Mouse (Mus musculus): ENCODE measurements around the gene Mapk14. TPM values are rescaled to one million over a fixed set of nuclear protein-coding genes. Genes with fewer than 3 reads are reported as not detected.

Mapk14 gene
- polyA plus RNA-seq, 1 experiment from 2014 or later, result 52.4 TPM

Other genes with a start within 250 kb of the Mapk14 start
- gene Fkbp5, start 173.8 kb upstream of the Mapk14 start, polyA plus RNA-seq (2016; fragmentation: Nextera tagmentation; extraction: Ambion mirVana), result 33.8 and 38.8 TPM in 2 replicates
- gene Armc12, start 160.5 kb upstream of the Mapk14 start, polyA plus RNA-seq (2016; fragmentation: Nextera tagmentation; extraction: Ambion mirVana), result not detected in 2 replicates
- gene Clpsl2, start 141.9 kb upstream of the Mapk14 start, polyA plus RNA-seq (2016; fragmentation: Nextera tagmentation; extraction: Ambion mirVana), result not detected in 2 replicates
- not detected in 2 replicates for gene Clps, start 130.6 kb upstream of the Mapk14 start, polyA plus RNA-seq (2016; fragmentation: Nextera tagmentation; extraction: Ambion mirVana)
- gene Lhfpl5, start 115.7 kb upstream of the Mapk14 start, polyA plus RNA-seq (2016; fragmentation: Nextera tagmentation; extraction: Ambion mirVana), result 0.60 and 0.84 TPM in 2 replicates
- gene Srpk1, start 68.6 kb upstream of the Mapk14 start, polyA plus RNA-seq (2016; fragmentation: Nextera tagmentation; extraction: Ambion mirVana), result 95.1 and 96.2 TPM in 2 replicates
- gene Slc26a8, start 1.1 kb upstream of the Mapk14 start, polyA plus RNA-seq (2016; fragmentation: Nextera tagmentation; extraction: Ambion mirVana), result 0.17 and 0.73 TPM in 2 replicates
- gene AC170998.1, start 34.8 kb downstream of the Mapk14 start, polyA plus RNA-seq (2016; fragmentation: Nextera tagmentation; extraction: Ambion mirVana), result 3.5 and 5.3 TPM in 2 replicates
- 20.7 and 22.1 TPM in 2 replicates for gene Mapk13, start 78.0 kb downstream of the Mapk14 start, polyA plus RNA-seq (2016; fragmentation: Nextera tagmentation; extraction: Ambion mirVana)
- gene Brpf3, start 109.8 kb downstream of the Mapk14 start, polyA plus RNA-seq (2016; fragmentation: Nextera tagmentation; extraction: Ambion mirVana), result 14.7 and 16.5 TPM in 2 replicates
- 0.05 and 0.06 TPM in 2 replicates for gene Pnpla1, start 167.1 kb downstream of the Mapk14 start, polyA plus RNA-seq (2016; fragmentation: Nextera tagmentation; extraction: Ambion mirVana)
- gene 4930539E08Rik, start 224.0 kb downstream of the Mapk14 start, polyA plus RNA-seq (2016; fragmentation: Nextera tagmentation; extraction: Ambion mirVana), result 0.13 and 0.15 TPM in 2 replicates